Comparison of ENCODE assay signal across 14 mouse cellular contexts in genomic region chr4:105218202-105218601, GRCm38 (mm10).
DNase-seq lines count a peak whose midpoint lies in the region; ATAC-seq and TF ChIP-seq lines count a peak whose summit lies in the region.
"Had no signal": no experiment of that assay in that cellular context is flagged by ENCODE, and none has a peak within 500 bp of the region (broad histone marks: within the 10 kb centered on the region; RNA-seq: fewer than 3 reads in every experiment).

No protein-coding gene starts in this region.

- H3K36me3 ChIP-seq in liver, embryonic 13.5 days: peaks cover 12% of the 10 kb centered on the region
- peaks cover 26% of the 10 kb centered on the region; the same call in 1 of the 2 replicates for H3K36me3 ChIP-seq in liver, embryonic 12.5 days

- no peak for DNase-seq in gastrocnemius, adult 2 months
- no peak for DNase-seq in gastrocnemius, postnatal 14 days
- DNase-seq in liver, embryonic 13.5 days: no peak
- peak; percentile 13 for DNase-seq in heart, postnatal 25 days (ENCODE audit: low spot score)
- peak; percentile 23 for DNase-seq in lung, postnatal 14 days
- DNase-seq in left cerebral cortex, adult 8-10 months (ENCODE audit: low spot score in 2 of 2): no peak
- DNase-seq: spleen, adult 18-20 months had no signal

- WGBS in liver, embryonic 13.5 days (ENCODE audit: insufficient replicate concordance): 38% methylated on average over 10 of the region's 10 CpGs
- 59% methylated on average over 10 of the region's 10 CpGs for WGBS in liver, embryonic 12.5 days (ENCODE audit: insufficient replicate concordance)

- no peak overlapping the region for H3K9ac ChIP-seq in liver, embryonic 13.5 days
- no peak overlapping the region for H3K9ac ChIP-seq in liver, embryonic 12.5 days
- H3K9ac ChIP-seq: forebrain, embryonic 12.5 days; hindbrain, embryonic 13.5 days; lung, embryonic 15.5 days; midbrain, embryonic 12.5 days had no signal

- H3K4me2 ChIP-seq in liver, embryonic 13.5 days: no peak overlapping the region
- H3K4me2 ChIP-seq in liver, embryonic 12.5 days: no peak overlapping the region
- H3K4me2 ChIP-seq: forebrain, embryonic 12.5 days; hindbrain, embryonic 13.5 days; lung, embryonic 15.5 days; midbrain, embryonic 12.5 days had no signal

- H3K27ac ChIP-seq in gastrocnemius, adult 2 months: peak overlapping the region; percentile 64
- H3K27ac ChIP-seq in liver, embryonic 13.5 days: no peak overlapping the region
- no peak overlapping the region for H3K27ac ChIP-seq in liver, embryonic 12.5 days
- H3K27ac ChIP-seq: forebrain, embryonic 12.5 days; hindbrain, embryonic 13.5 days; lung, embryonic 15.5 days; midbrain, embryonic 12.5 days had no signal

- H3K27me3 ChIP-seq in liver, embryonic 13.5 days: no peaks in the 10 kb centered on the region
- no peaks in the 10 kb centered on the region for H3K27me3 ChIP-seq in liver, embryonic 12.5 days (replicated peaks)
- H3K27me3 ChIP-seq: forebrain, embryonic 12.5 days; hindbrain, embryonic 13.5 days; lung, embryonic 15.5 days; midbrain, embryonic 12.5 days had no signal

- H3K4me1 ChIP-seq in liver, embryonic 13.5 days (replicated peaks): peaks cover 3% of the 10 kb centered on the region; the same call in 1 of the 2 replicates
- H3K4me1 ChIP-seq in liver, embryonic 12.5 days: peaks cover 10% of the 10 kb centered on the region

- 0 out of 2 replicates have a peak, but pooled peaks have one; percentile 18 for ATAC-seq in liver, embryonic 13.5 days (ENCODE audit: low read depth)
- ATAC-seq in liver, embryonic 12.5 days: no peak
- ATAC-seq in monocyte, adult 5-6 weeks (replicated peaks; ENCODE audit: insufficient number of reproducible peaks, low FRiP score, low TSS enrichment, poor library complexity, severe bottlenecking): no peak
- ATAC-seq: activated CD4-positive, CD25-positive, alpha-beta regulatory T cell, adult 4 months had no signal

- H3K9me3 ChIP-seq in liver, embryonic 13.5 days (replicated peaks): no peaks in the 10 kb centered on the region
- no peaks in the 10 kb centered on the region for H3K9me3 ChIP-seq in liver, embryonic 12.5 days (replicated peaks)
- H3K9me3 ChIP-seq: forebrain, embryonic 12.5 days; hindbrain, embryonic 13.5 days; lung, embryonic 15.5 days; midbrain, embryonic 12.5 days had no signal

- no peak overlapping the region for H3K4me3 ChIP-seq in gastrocnemius, adult 2 months
- H3K4me3 ChIP-seq in liver, embryonic 13.5 days (replicated peaks): no peak overlapping the region
- no peak overlapping the region for H3K4me3 ChIP-seq in liver, embryonic 12.5 days
- H3K4me3 ChIP-seq: forebrain, embryonic 12.5 days; hindbrain, embryonic 13.5 days; lung, embryonic 15.5 days; midbrain, embryonic 12.5 days had no signal

- no peak for TF ChIP-seq CTCF in gastrocnemius, adult 2 months (IDR thresholded peaks at IDR 0.05)

- intact Hi-C loops in gastrocnemius, adult 2 months (cut with DNase I): no loop called here
- intact Hi-C loops in gastrocnemius, postnatal 14 days (cut with DNase I; ENCODE audit: low total_unique reads): no loop called here
- intact Hi-C loops in heart, postnatal 25 days (cut with DNase I): loop anchor here (5.0 kb wide), 2 partner anchors 204 to 334 kb away; no protein-coding TSS in a partner anchor

Comparison
In these comparisons a context has a peak if more than half of its experiments do, and no peak if none do; other contexts are left out.
1. DNase-seq: peak in heart, postnatal 25 days (single experiment) and lung, postnatal 14 days (single experiment); none in gastrocnemius, adult 2 months (single experiment), gastrocnemius, postnatal 14 days (single experiment), liver, embryonic 13.5 days (single experiment) and left cerebral cortex, adult 8-10 months (0 of 2).